Mouse (Mus musculus) intestine, embryonic 14.5 days (tissue): ENCODE results near the gene Ddhd1. TPM values are rescaled to one million over a fixed set of nuclear protein-coding genes. Genes with fewer than 3 reads are reported as not detected.
A peak's percentile ranks its signal among the peaks of the same experiment; 100 is the strongest.

Experiments used
- ATAC-seq: fragments of 200-750 bp; cut with Nextera tagmentation; replicated peaks from 2 replicates; pipeline ENCODE4 v1.8.0; 2017; ENCODE audit warnings: low read depth, moderate number of reproducible peaks, moderate TSS enrichment, moderate library complexity; ENCODE audit not compliant: low FRiP score, low TSS enrichment
- DNase-seq: peaks from one replicate; pipeline ENCODE4 v3.0.0-alpha.2; 2018; ENCODE audit warnings: low spot score
- H3K27ac ChIP-seq: fragments of 300-500 bp; sonication (generic); 2 replicates; pipeline ENCODE4 v1.5.1; 2014; ENCODE audit warnings: low read depth, mild to moderate bottlenecking, control low read depth
- H3K27me3 ChIP-seq: fragments of 300-500 bp; sonication (generic); replicated peaks from 2 replicates; pipeline ENCODE4 v1.6.1; 2014; ENCODE audit warnings: low read length, control low read depth; ENCODE audit not compliant: control insufficient read depth, insufficient read depth
- H3K36me3 ChIP-seq: fragments of 300-500 bp; sonication (generic); 2 replicates; pipeline ENCODE4 v1.6.1; 2014; ENCODE audit warnings: low read length, control low read depth; ENCODE audit not compliant: control insufficient read depth, insufficient read depth
- H3K4me1 ChIP-seq: fragments of 300-500 bp; sonication (generic); replicated peaks from 2 replicates; pipeline ENCODE4 v1.6.1; 2014; ENCODE audit warnings: low read length, control low read depth, mixed read lengths; ENCODE audit not compliant: control insufficient read depth, insufficient read depth
- H3K4me2 ChIP-seq: fragments of 300-500 bp; sonication (generic); 2 replicates; pipeline ENCODE4 v1.6.1; 2014; ENCODE audit warnings: low read length
- H3K4me3 ChIP-seq: fragments of 300-500 bp; sonication (generic); 2 replicates; pipeline ENCODE4 v1.5.1; 2014; ENCODE audit warnings: low read depth, low read length, control low read depth, mixed read lengths
- H3K9ac ChIP-seq: fragments of 300-500 bp; sonication (generic); 2 replicates; pipeline ENCODE4 v1.6.1; 2014; ENCODE audit warnings: mild to moderate bottlenecking, low read length
- H3K9me3 ChIP-seq: fragments of 300-500 bp; sonication (generic); 2 replicates; pipeline ENCODE4 v1.6.1; 2016; ENCODE audit warnings: low read length, control low read depth; ENCODE audit not compliant: control insufficient read depth
- WGBS: fragments of 180-500 bp; shearing (Covaris S2); extraction: QIAGEN DNeasy Blood & Tissue Kit; methylation state at CpG from one replicate; pipeline ENCODE4 v1.1.7; 2014; 5-methylcytosine and 5-hydroxymethylcytosine counted together
- polyA plus RNA-seq: library from polyadenylated mRNA; unstranded; fragments of >200 nt; fragmentation: Nextera tagmentation; extraction: Ambion mirVana; gene quantifications from 2 replicates; pipeline ENCODE4 v1.2.1, GENCODE M21; 2014

The Ddhd1 gene
- 13.0 and 13.1 TPM in 2 replicates for polyA plus RNA-seq

- no peaks in the 10 kb centered on the region for H3K27me3 ChIP-seq
- H3K9me3 ChIP-seq: no peaks in the 10 kb centered on the region
- H3K4me2 ChIP-seq: peak within 1 kb of the TSS; percentile 78
- no peaks in the 10 kb centered on the region for H3K36me3 ChIP-seq
- peak within 1 kb of the TSS; percentile 78 for H3K4me3 ChIP-seq
- ATAC-seq (peak; percentile 97), DNase-seq (peak; percentile 93)
- H3K27ac ChIP-seq: peak within 1 kb of the TSS; percentile 93
- H3K4me1 ChIP-seq: peaks cover 17% of the 10 kb centered on the region
- H3K9ac ChIP-seq: peak within 1 kb of the TSS; percentile 74
- under 1% methylated on average over 116 of the region's 123 CpGs for WGBS
These were observed at the start of gene Ddhd1 for GRCm38 (mm10) chr14:45657641-45658611. Gene Ddhd1 (minus strand): TSS chr14:45658143.

- 71% methylated on average over 3 of the region's 3 CpGs for WGBS
- no peak for ATAC-seq
- H3K4me2 ChIP-seq: no peak overlapping the region
These were observed 49.4 kb upstream of the Ddhd1 start for GRCm38 (mm10) chr14:45707176-45707910.

GRCm38 (mm10) chr14:45700031-45700572, 42.2 kb upstream of the Ddhd1 start:
- DNase-seq (no peak), ATAC-seq (no peak)
- Histone ChIP-seq H3K4me3 (no peak overlapping the region), H3K9me3 (0 out of 2 replicates have a peak, but pooled peaks cover 3% of the 10 kb centered on the region), H3K4me1 (no peaks in the 10 kb centered on the region), H3K27ac (no peak overlapping the region), H3K27me3 (no peaks in the 10 kb centered on the region), H3K36me3 (no peaks in the 10 kb centered on the region), H3K9ac (no peak overlapping the region), H3K4me2 (no peak overlapping the region)
- WGBS: 64% methylated on average over 6 of the region's 6 CpGs

More at GRCm38 (mm10) chr14:45707176-45707910, 49.4 kb upstream of the Ddhd1 start:
- Histone ChIP-seq H3K36me3 (no peaks in the 10 kb centered on the region), H3K9me3 (0 out of 2 replicates have a peak, but pooled peaks cover 3% of the 10 kb centered on the region), H3K4me3 (no peak overlapping the region), H3K9ac (no peak overlapping the region), H3K4me1 (no peaks in the 10 kb centered on the region), H3K27me3 (no peaks in the 10 kb centered on the region), H3K27ac (no peak overlapping the region)
- no peak for DNase-seq

GRCm38 (mm10) chr14:45698867-45699266, 40.9 kb upstream of the Ddhd1 start:
- WGBS: 33% methylated on average over 3 of the region's 3 CpGs
- Histone ChIP-seq H3K27me3 (no peaks in the 10 kb centered on the region), H3K27ac (no peak overlapping the region), H3K36me3 (no peaks in the 10 kb centered on the region), H3K4me1 (no peaks in the 10 kb centered on the region), H3K9ac (no peak overlapping the region), H3K4me3 (no peak overlapping the region), H3K9me3 (no peaks in the 10 kb centered on the region), H3K4me2 (no peak overlapping the region)
- DNase-seq (no peak), ATAC-seq (no peak)

GRCm38 (mm10) chr14:45696098-45696497, 38.2 kb upstream of the Ddhd1 start:
- Histone ChIP-seq H3K36me3 (no peaks in the 10 kb centered on the region), H3K4me3 (no peak overlapping the region), H3K9me3 (no peaks in the 10 kb centered on the region), H3K27me3 (no peaks in the 10 kb centered on the region), H3K4me1 (no peaks in the 10 kb centered on the region), H3K9ac (no peak overlapping the region), H3K4me2 (no peak overlapping the region), H3K27ac (no peak overlapping the region)
- DNase-seq (no peak), ATAC-seq (no peak)
- WGBS: 97% methylated on average over 2 of the region's 2 CpGs

GRCm38 (mm10) chr14:45693891-45694290, 35.9 kb upstream of the Ddhd1 start:
- Histone ChIP-seq H3K4me3 (no peak overlapping the region), H3K27ac (no peak overlapping the region), H3K27me3 (no peaks in the 10 kb centered on the region), H3K36me3 (no peaks in the 10 kb centered on the region), H3K9me3 (no peaks in the 10 kb centered on the region), H3K4me1 (no peaks in the 10 kb centered on the region), H3K4me2 (no peak overlapping the region), H3K9ac (no peak overlapping the region)
- ATAC-seq: no peak
- DNase-seq: no peak
- 83% methylated on average over 2 of the region's 2 CpGs for WGBS

- Histone ChIP-seq H3K36me3 (no peaks in the 10 kb centered on the region), H3K4me1 (no peaks in the 10 kb centered on the region), H3K4me2 (peak overlapping the region; percentile 55), H3K27me3 (no peaks in the 10 kb centered on the region), H3K4me3 (peak overlapping the region; percentile 54), H3K9me3 (no peaks in the 10 kb centered on the region), H3K27ac (no peak overlapping the region), H3K9ac (peak overlapping the region; percentile 46)
- 3% methylated on average over 16 of the region's 16 CpGs for WGBS
- peak; percentile 87 for ATAC-seq
- DNase-seq: peak; percentile 83
These were observed 32.7 kb upstream of the Ddhd1 start for GRCm38 (mm10) chr14:45690520-45691246.

- DNase-seq: no peak
These were observed 27.4 kb upstream of the Ddhd1 start for GRCm38 (mm10) chr14:45685313-45685712.

More at GRCm38 (mm10) chr14:45685313-45685712, 27.4 kb upstream of the Ddhd1 start:
- Histone ChIP-seq H3K36me3 (no peaks in the 10 kb centered on the region), H3K27ac (no peak overlapping the region), H3K9ac (no peak overlapping the region), H3K4me1 (no peaks in the 10 kb centered on the region), H3K27me3 (no peaks in the 10 kb centered on the region), H3K9me3 (no peaks in the 10 kb centered on the region), H3K4me2 (no peak overlapping the region), H3K4me3 (no peak overlapping the region)
- no peak for ATAC-seq
- WGBS: 89% methylated on average over 2 of the region's 2 CpGs
